Mouse (Mus musculus) hindbrain, embryonic 13.5 days (tissue): ENCODE results near the gene Kcne2. TPM values are rescaled to one million over a fixed set of nuclear protein-coding genes. Genes with fewer than 3 reads are reported as not detected.
A peak's percentile ranks its signal among the peaks of the same experiment; 100 is the strongest.

Experiments
- ATAC-seq: fragments of 200-750 bp; cut with Nextera tagmentation; 2 replicates; pipeline ENCODE4 v1.8.0; 2017; ENCODE audit warnings: moderate TSS enrichment; ENCODE audit not compliant: low FRiP score
- H3K27ac ChIP-seq: fragments of 300-500 bp; sonication (generic); 2 replicates; pipeline ENCODE4 v1.5.1; 2015; ENCODE audit warnings: inconsistent platforms, mild to moderate bottlenecking, moderate library complexity
- H3K27me3 ChIP-seq: fragments of 300-500 bp; sonication (generic); 2 replicates; pipeline ENCODE4 v1.6.1; 2015; ENCODE audit warnings: mild to moderate bottlenecking, inconsistent platforms
- H3K36me3 ChIP-seq: fragments of 300-500 bp; sonication (generic); 2 replicates; pipeline ENCODE4 v1.6.1; 2015; ENCODE audit warnings: mild to moderate bottlenecking, inconsistent platforms
- H3K4me1 ChIP-seq: fragments of 300-500 bp; sonication (generic); replicated peaks from 2 replicates; pipeline ENCODE4 v1.6.1; 2015; ENCODE audit warnings: inconsistent platforms
- H3K4me2 ChIP-seq: fragments of 300-500 bp; sonication (generic); 2 replicates; pipeline ENCODE4 v1.6.1; 2015; ENCODE audit warnings: inconsistent platforms, mild to moderate bottlenecking, moderate library complexity
- H3K4me3 ChIP-seq: fragments of 300-500 bp; sonication (generic); 2 replicates; pipeline ENCODE4 v1.5.1; 2015; ENCODE audit warnings: mild to moderate bottlenecking, inconsistent platforms
- H3K9ac ChIP-seq: fragments of 300-500 bp; sonication (generic); 2 replicates; pipeline ENCODE4 v1.6.1; 2015; ENCODE audit warnings: mild to moderate bottlenecking, inconsistent platforms
- H3K9me3 ChIP-seq: fragments of 300-500 bp; sonication (generic); 2 replicates; pipeline ENCODE4 v1.6.1; 2016; ENCODE audit warnings: inconsistent platforms
- WGBS: fragments of 180-500 bp; shearing (Covaris S2); methylation state at CpG from one replicate; pipeline ENCODE4 v1.1.7; 2015; 5-methylcytosine and 5-hydroxymethylcytosine counted together
- polyA plus RNA-seq: library from polyadenylated mRNA; unstranded; fragments of >200 nt; fragmentation: Nextera tagmentation; extraction: Ambion mirVana; gene quantifications from 2 replicates; pipeline ENCODE4 v1.2.1, GENCODE M21; 2015

The Kcne2 gene
- polyA plus RNA-seq, 1 experiment from 2014 or later = 49.7 TPM

- Histone ChIP-seq H3K36me3 (no peaks in the 10 kb centered on the region), H3K27ac (no peak overlapping the region), H3K4me1 (no peaks in the 10 kb centered on the region), H3K9me3 (no peaks in the 10 kb centered on the region), H3K9ac (no peak overlapping the region), H3K4me3 (no peak overlapping the region), H3K4me2 (no peak overlapping the region), H3K27me3 (0 out of 2 replicates have a peak, but pooled peaks cover 5% of the 10 kb centered on the region)
- ATAC-seq = no peak
- 86% methylated on average over 9 of the region's 9 CpGs for WGBS
Observed at GRCm38 (mm10) chr16:92288778-92289177, 3.4 kb upstream of the Kcne2 start.

- Histone ChIP-seq H3K27ac (no peak overlapping the region), H3K4me3 (no peak overlapping the region), H3K27me3 (0 out of 2 replicates have a peak, but pooled peaks cover 5% of the 10 kb centered on the region), H3K9ac (no peak overlapping the region), H3K36me3 (no peaks in the 10 kb centered on the region), H3K4me2 (no peak overlapping the region), H3K9me3 (no peaks in the 10 kb centered on the region), H3K4me1 (no peaks in the 10 kb centered on the region)
- no peak for ATAC-seq
Observed at GRCm38 (mm10) chr16:92290045-92290444, 2.1 kb upstream of the Kcne2 start.

GRCm38 (mm10) chr16:92294267-92294970 lies 2.2 kb downstream of the Kcne2 start:
- H3K4me2 ChIP-seq = no peak overlapping the region
- H3K9ac ChIP-seq = peak overlapping the region; percentile 13; the same call in 1 of the 2 replicates
- ATAC-seq = no peak
- no peaks in the 10 kb centered on the region for H3K9me3 ChIP-seq
- no peaks in the 10 kb centered on the region for H3K36me3 ChIP-seq
- H3K4me1 ChIP-seq = no peaks in the 10 kb centered on the region
- WGBS = 60% methylated on average over 12 of the region's 12 CpGs
- no peak overlapping the region for H3K27ac ChIP-seq
- H3K27me3 ChIP-seq = 0 out of 2 replicates have a peak, but pooled peaks cover 5% of the 10 kb centered on the region
- H3K4me3 ChIP-seq = no peak overlapping the region

- Histone ChIP-seq H3K4me3 (no peak overlapping the region), H3K9me3 (no peaks in the 10 kb centered on the region), H3K27me3 (0 out of 2 replicates have a peak, but pooled peaks cover 5% of the 10 kb centered on the region), H3K36me3 (no peaks in the 10 kb centered on the region), H3K4me1 (peaks cover 2% of the 10 kb centered on the region), H3K4me2 (no peak overlapping the region), H3K9ac (no peak overlapping the region), H3K27ac (no peak overlapping the region)
- ATAC-seq = no peak
- WGBS = 76% methylated on average over 2 of the region's 2 CpGs
Observed at GRCm38 (mm10) chr16:92295328-92295727, 3.1 kb downstream of the Kcne2 start.

- no peaks in the 10 kb centered on the region for H3K9me3 ChIP-seq
- peaks cover 27% of the 10 kb centered on the region for H3K4me1 ChIP-seq
- peak within 1 kb of the TSS; percentile 81 for H3K4me2 ChIP-seq
- ATAC-seq = peak; percentile 94
- peaks cover 4% of the 10 kb centered on the region for H3K36me3 ChIP-seq
- WGBS = 7% methylated on average over 32 of the region's 32 CpGs
- no peaks in the 10 kb centered on the region for H3K27me3 ChIP-seq
- H3K4me3 ChIP-seq = peak within 1 kb of the TSS; percentile 68
- H3K9ac ChIP-seq = peak within 1 kb of the TSS; percentile 82
- peak within 1 kb of the TSS; percentile 86 for H3K27ac ChIP-seq
Observed at GRCm38 (mm10) chr16:92300649-92301411, 8.6 kb downstream of the Kcne2 start, which contains the start of gene Smim11. Smim11 (plus strand) TSS chr16:92301286.

GRCm38 (mm10) chr16:92301412-92301806 lies 9.2 kb downstream of the Kcne2 start:
- peaks cover 27% of the 10 kb centered on the region for H3K4me1 ChIP-seq
- peaks cover 10% of the 10 kb centered on the region for H3K36me3 ChIP-seq
- peak overlapping the region; percentile 68 for H3K4me3 ChIP-seq
- peak overlapping the region; percentile 81 for H3K4me2 ChIP-seq
- peak overlapping the region; percentile 86 for H3K27ac ChIP-seq
- under 1% methylated on average over 12 of the region's 12 CpGs for WGBS
- ATAC-seq = peak; percentile 75
- H3K9me3 ChIP-seq = no peaks in the 10 kb centered on the region
- H3K9ac ChIP-seq = peak overlapping the region; percentile 82
- no peaks in the 10 kb centered on the region for H3K27me3 ChIP-seq

GRCm38 (mm10) chr16:92301989-92302388 lies 9.8 kb downstream of the Kcne2 start:
- ATAC-seq = no peak
- H3K9me3 ChIP-seq = no peaks in the 10 kb centered on the region
- H3K4me3 ChIP-seq = peak overlapping the region; percentile 68
- H3K27ac ChIP-seq = peak overlapping the region; percentile 86
- no peaks in the 10 kb centered on the region for H3K27me3 ChIP-seq
- peaks cover 27% of the 10 kb centered on the region for H3K4me1 ChIP-seq
- H3K9ac ChIP-seq = peak overlapping the region; percentile 82
- peaks cover 16% of the 10 kb centered on the region for H3K36me3 ChIP-seq
- 29% methylated on average over 5 of the region's 5 CpGs for WGBS
- peak overlapping the region; percentile 81 for H3K4me2 ChIP-seq

- WGBS = 73% methylated on average over 5 of the region's 5 CpGs
- Histone ChIP-seq H3K27me3 (no peaks in the 10 kb centered on the region), H3K9me3 (no peaks in the 10 kb centered on the region), H3K4me3 (peak overlapping the region; percentile 68; the same call in 1 of the 2 replicates), H3K4me1 (peaks cover 27% of the 10 kb centered on the region), H3K4me2 (peak overlapping the region; percentile 81), H3K9ac (peak overlapping the region; percentile 82), H3K27ac (peak overlapping the region; percentile 86; the same call in 1 of the 2 replicates), H3K36me3 (peaks cover 21% of the 10 kb centered on the region)
- no peak for ATAC-seq
Observed at GRCm38 (mm10) chr16:92302506-92302905, 10.3 kb downstream of the Kcne2 start.

- no peak overlapping the region for H3K27ac ChIP-seq
- H3K9me3 ChIP-seq = no peaks in the 10 kb centered on the region
- no peak overlapping the region for H3K4me2 ChIP-seq
- 98% methylated on average over 2 of the region's 2 CpGs for WGBS
- no peak overlapping the region for H3K9ac ChIP-seq
- ATAC-seq = no peak
- peaks cover 32% of the 10 kb centered on the region for H3K4me1 ChIP-seq
- no peaks in the 10 kb centered on the region for H3K27me3 ChIP-seq
- peaks cover 38% of the 10 kb centered on the region for H3K36me3 ChIP-seq
- H3K4me3 ChIP-seq = no peak overlapping the region
Observed at GRCm38 (mm10) chr16:92305519-92305918, 13.3 kb downstream of the Kcne2 start.

- Histone ChIP-seq H3K27ac (no peak overlapping the region), H3K9ac (no peak overlapping the region), H3K4me2 (no peak overlapping the region), H3K4me3 (no peak overlapping the region), H3K9me3 (no peaks in the 10 kb centered on the region), H3K4me1 (peaks cover 16% of the 10 kb centered on the region), H3K27me3 (no peaks in the 10 kb centered on the region), H3K36me3 (peaks cover 63% of the 10 kb centered on the region)
- 86% methylated on average over 3 of the region's 3 CpGs for WGBS
- ATAC-seq = no peak
Observed at GRCm38 (mm10) chr16:92307947-92308346, 15.8 kb downstream of the Kcne2 start.

GRCm38 (mm10) chr16:92309126-92309525 lies 16.9 kb downstream of the Kcne2 start:
- Histone ChIP-seq H3K9ac (peak overlapping the region; percentile 40; the same call in 1 of the 2 replicates), H3K4me2 (no peak overlapping the region), H3K4me3 (no peak overlapping the region), H3K27ac (peak overlapping the region; percentile 20; the same call in 1 of the 2 replicates), H3K36me3 (peaks cover 68% of the 10 kb centered on the region), H3K4me1 (peaks cover 14% of the 10 kb centered on the region), H3K9me3 (no peaks in the 10 kb centered on the region), H3K27me3 (no peaks in the 10 kb centered on the region)
- WGBS = 30% methylated on average over 4 of the region's 4 CpGs
- ATAC-seq = no peak

- peaks cover 12% of the 10 kb centered on the region; the same call in 1 of the 2 replicates for H3K4me1 ChIP-seq
Observed at GRCm38 (mm10) chr16:92313953-92314741, 22.0 kb downstream of the Kcne2 start.

More at GRCm38 (mm10) chr16:92313953-92314741, 22.0 kb downstream of the Kcne2 start:
- H3K27ac ChIP-seq = no peak overlapping the region; the same call in 1 of the 2 replicates
- no peaks in the 10 kb centered on the region for H3K27me3 ChIP-seq
- ATAC-seq = peak; percentile 64
- WGBS = 51% methylated on average over 13 of the region's 13 CpGs
- peaks cover 33% of the 10 kb centered on the region for H3K36me3 ChIP-seq
- 0 out of 2 replicates have a peak, but pooled peaks cover 3% of the 10 kb centered on the region for H3K9me3 ChIP-seq
- H3K9ac ChIP-seq = no peak overlapping the region
- no peak overlapping the region for H3K4me2 ChIP-seq
- H3K4me3 ChIP-seq = no peak overlapping the region
